Mouse (Mus musculus): Measurements from ENCODE around the gene Mpo. TPM values are rescaled to one million over a fixed set of nuclear protein-coding genes. Genes with fewer than 3 reads are reported as not detected.

Mpo gene
- polyA plus RNA-seq, 1 experiment = not detected

DNA sequence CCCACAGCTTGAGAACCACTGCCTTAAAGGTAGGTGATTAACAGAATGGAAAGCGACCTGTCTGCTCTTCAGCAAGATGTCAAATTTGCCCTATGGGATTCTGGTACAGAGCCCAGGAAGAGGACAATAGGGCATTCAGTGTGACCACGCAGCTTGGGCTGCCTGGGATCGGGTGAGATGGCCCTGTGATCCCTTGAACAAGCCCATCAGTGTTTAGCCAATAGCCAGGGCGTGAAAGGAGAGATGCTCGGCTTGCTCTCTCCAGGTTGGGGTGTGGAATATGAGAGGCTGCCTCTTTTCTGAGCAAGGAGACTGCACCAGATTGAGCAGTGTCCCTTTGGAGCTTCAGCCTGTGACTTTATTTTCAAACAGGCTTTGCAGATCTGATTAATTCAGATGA lies 28.1 kb downstream of the Mpo start:
- Histone ChIP-seq H3K9me3 (replicated peaks; ENCODE audit: control insufficient read depth, insufficient read depth, low read length, poor library complexity, severe bottlenecking) (no peaks in the 10 kb centered on the region), H3K4me1 (ENCODE audit: control insufficient read depth, insufficient read depth, low read length) (no peaks in the 10 kb centered on the region)

DNA sequence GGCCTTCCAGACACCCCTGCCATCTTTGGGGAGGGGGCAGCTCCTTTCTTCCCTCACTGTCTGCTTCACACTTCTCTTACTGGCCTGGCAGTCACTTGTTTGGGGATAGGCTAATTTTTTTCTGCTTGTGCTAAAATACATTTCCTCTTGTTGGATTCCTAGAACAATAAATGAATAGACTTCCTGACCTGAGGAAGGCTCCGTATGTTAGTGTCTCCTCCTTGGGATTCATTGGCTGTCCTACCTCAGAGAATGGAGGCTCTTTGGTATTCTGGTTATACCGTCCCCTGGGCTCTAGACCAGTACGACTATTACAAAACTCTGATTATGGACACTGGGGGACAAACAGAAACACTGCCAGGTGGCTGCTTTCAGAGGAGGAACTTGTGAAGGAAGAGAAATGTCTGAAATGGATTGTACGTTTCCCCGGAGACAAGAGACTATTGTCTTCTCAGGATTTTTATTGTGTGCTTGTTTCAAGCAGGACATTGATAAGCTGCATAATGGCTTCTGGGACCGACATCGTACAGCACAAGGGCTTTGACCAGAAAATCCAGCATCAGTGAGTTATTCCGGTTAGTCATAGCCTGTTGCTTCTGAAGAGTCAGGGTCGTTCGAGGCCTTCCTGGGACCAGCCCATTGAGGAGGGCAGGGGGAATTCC lies 35.0 kb downstream of the Mpo start, which contains the start of gene Lpo:
Gene Lpo, minus strand, starts transcription at position 51 of the 662 bp plus-strand sequence.
- TF ChIP-seq CTCF (IDR thresholded peaks at IDR 0.05; ENCODE audit: low read depth, low read length) (no peak), POLR2A (IDR thresholded peaks at IDR 0.05; ENCODE audit: insufficient read depth, low read length) (no peak), EP300 (IDR thresholded peaks at IDR 0.05; ENCODE audit: insufficient read depth, low read depth, low read length) (no peak)
- Histone ChIP-seq H3K9me3 (replicated peaks; ENCODE audit: control insufficient read depth, insufficient read depth, low read length, poor library complexity, severe bottlenecking) (no peaks in the 10 kb centered on the region), H3K4me1 (ENCODE audit: control insufficient read depth, insufficient read depth, low read length) (no peaks in the 10 kb centered on the region), H3K9ac (ENCODE audit: low read depth, poor library complexity, severe bottlenecking) (no peak within 1 kb of the TSS), H3K4me3 (ENCODE audit: low read depth, low read length) (no peak within 1 kb of the TSS), H3K36me3 (ENCODE audit: control insufficient read depth, insufficient read depth, low read length, poor library complexity, severe bottlenecking) (no peaks in the 10 kb centered on the region), H3K27ac (ENCODE audit: insufficient read depth, low read length) (no peak within 1 kb of the TSS), H3K27me3 (ENCODE audit: control insufficient read depth, insufficient read depth, low read length, poor library complexity, severe bottlenecking) (no peaks in the 10 kb centered on the region)

More for the DNA sequence above, 28.1 kb downstream of the Mpo start:
- H3K27ac ChIP-seq (ENCODE audit: insufficient read depth, low read length) = no peak overlapping the region
- H3K27me3 ChIP-seq (ENCODE audit: control insufficient read depth, insufficient read depth, low read length, poor library complexity, severe bottlenecking) = no peaks in the 10 kb centered on the region
- TF ChIP-seq EP300 (IDR thresholded peaks at IDR 0.05; ENCODE audit: insufficient read depth, low read depth, low read length) = no peak
- TF ChIP-seq POLR2A (IDR thresholded peaks at IDR 0.05; ENCODE audit: insufficient read depth, low read length) = no peak
- no peak for TF ChIP-seq CTCF (IDR thresholded peaks at IDR 0.05; ENCODE audit: low read depth, low read length)
- H3K36me3 ChIP-seq (ENCODE audit: control insufficient read depth, insufficient read depth, low read length, poor library complexity, severe bottlenecking) = no peaks in the 10 kb centered on the region
- no peak overlapping the region for H3K4me3 ChIP-seq (ENCODE audit: low read depth, low read length)
- H3K9ac ChIP-seq (ENCODE audit: low read depth, poor library complexity, severe bottlenecking) = no peak overlapping the region

GRCm38 (mm10) chr11:87840676-87841075 lies 47.3 kb downstream of the Mpo start:
- Histone ChIP-seq H3K4me3 (ENCODE audit: low read depth, low read length) (no peak overlapping the region), H3K4me1 (ENCODE audit: control insufficient read depth, insufficient read depth, low read length) (no peaks in the 10 kb centered on the region), H3K36me3 (ENCODE audit: control insufficient read depth, insufficient read depth, low read length, poor library complexity, severe bottlenecking) (no peaks in the 10 kb centered on the region), H3K9me3 (replicated peaks; ENCODE audit: control insufficient read depth, insufficient read depth, low read length, poor library complexity, severe bottlenecking) (no peaks in the 10 kb centered on the region), H3K27ac (ENCODE audit: insufficient read depth, low read length) (no peak overlapping the region), H3K9ac (ENCODE audit: low read depth, poor library complexity, severe bottlenecking) (no peak overlapping the region), H3K27me3 (ENCODE audit: control insufficient read depth, insufficient read depth, low read length, poor library complexity, severe bottlenecking) (no peaks in the 10 kb centered on the region)
- TF ChIP-seq EP300 (IDR thresholded peaks at IDR 0.05; ENCODE audit: insufficient read depth, low read depth, low read length) (no peak), CTCF (IDR thresholded peaks at IDR 0.05; ENCODE audit: low read depth, low read length) (no peak), POLR2A (IDR thresholded peaks at IDR 0.05; ENCODE audit: insufficient read depth, low read length) (no peak)

GRCm38 (mm10) chr11:87841436-87841835 lies 48.1 kb downstream of the Mpo start:
- TF ChIP-seq CTCF (IDR thresholded peaks at IDR 0.05; ENCODE audit: low read depth, low read length) (no peak), EP300 (IDR thresholded peaks at IDR 0.05; ENCODE audit: insufficient read depth, low read depth, low read length) (no peak), POLR2A (IDR thresholded peaks at IDR 0.05; ENCODE audit: insufficient read depth, low read length) (no peak)
- Histone ChIP-seq H3K36me3 (ENCODE audit: control insufficient read depth, insufficient read depth, low read length, poor library complexity, severe bottlenecking) (no peaks in the 10 kb centered on the region), H3K27ac (ENCODE audit: insufficient read depth, low read length) (no peak overlapping the region), H3K4me1 (ENCODE audit: control insufficient read depth, insufficient read depth, low read length) (no peaks in the 10 kb centered on the region), H3K27me3 (ENCODE audit: control insufficient read depth, insufficient read depth, low read length, poor library complexity, severe bottlenecking) (no peaks in the 10 kb centered on the region), H3K9me3 (replicated peaks; ENCODE audit: control insufficient read depth, insufficient read depth, low read length, poor library complexity, severe bottlenecking) (no peaks in the 10 kb centered on the region), H3K4me3 (ENCODE audit: low read depth, low read length) (no peak overlapping the region), H3K9ac (ENCODE audit: low read depth, poor library complexity, severe bottlenecking) (no peak overlapping the region)

GRCm38 (mm10) chr11:87846968-87847600 lies 53.7 kb downstream of the Mpo start:
- no peak overlapping the region for H3K27ac ChIP-seq (ENCODE audit: insufficient read depth, low read length)
- H3K4me1 ChIP-seq (ENCODE audit: control insufficient read depth, insufficient read depth, low read length) = no peaks in the 10 kb centered on the region
- no peak overlapping the region for H3K9ac ChIP-seq (ENCODE audit: low read depth, poor library complexity, severe bottlenecking)
- no peaks in the 10 kb centered on the region for H3K27me3 ChIP-seq (ENCODE audit: control insufficient read depth, insufficient read depth, low read length, poor library complexity, severe bottlenecking)
- no peak overlapping the region for H3K4me3 ChIP-seq (ENCODE audit: low read depth, low read length)
- H3K36me3 ChIP-seq (ENCODE audit: control insufficient read depth, insufficient read depth, low read length, poor library complexity, severe bottlenecking) = no peaks in the 10 kb centered on the region
- TF ChIP-seq CTCF (IDR thresholded peaks at IDR 0.05; ENCODE audit: low read depth, low read length) = no peak
- no peaks in the 10 kb centered on the region for H3K9me3 ChIP-seq (replicated peaks; ENCODE audit: control insufficient read depth, insufficient read depth, low read length, poor library complexity, severe bottlenecking)

- TF ChIP-seq CTCF (IDR thresholded peaks at IDR 0.05; ENCODE audit: low read depth, low read length) = no peak
- no peak for TF ChIP-seq POLR2A (IDR thresholded peaks at IDR 0.05; ENCODE audit: insufficient read depth, low read length)
- no peak for TF ChIP-seq EP300 (IDR thresholded peaks at IDR 0.05; ENCODE audit: insufficient read depth, low read depth, low read length)
- H3K27ac ChIP-seq (ENCODE audit: insufficient read depth, low read length) = no peak overlapping the region
- H3K36me3 ChIP-seq (ENCODE audit: control insufficient read depth, insufficient read depth, low read length, poor library complexity, severe bottlenecking) = no peaks in the 10 kb centered on the region
- no peaks in the 10 kb centered on the region for H3K9me3 ChIP-seq (replicated peaks; ENCODE audit: control insufficient read depth, insufficient read depth, low read length, poor library complexity, severe bottlenecking)
- H3K27me3 ChIP-seq (ENCODE audit: control insufficient read depth, insufficient read depth, low read length, poor library complexity, severe bottlenecking) = no peaks in the 10 kb centered on the region
- H3K4me1 ChIP-seq (ENCODE audit: control insufficient read depth, insufficient read depth, low read length) = no peaks in the 10 kb centered on the region
- no peak overlapping the region for H3K9ac ChIP-seq (ENCODE audit: low read depth, poor library complexity, severe bottlenecking)
- H3K4me3 ChIP-seq (ENCODE audit: low read depth, low read length) = no peak overlapping the region
Measured at GRCm38 (mm10) chr11:87847884-87848283, 54.5 kb downstream of the Mpo start.

All from ES-Bruce4 (cell line).